Mouse (Mus musculus) CH12.LX (cell line): ENCODE results near the gene Cers5.

ENCODE experiments used
- BHLHE40 ChIP-seq: IDR thresholded peaks from 2 replicates; pipeline ENCODE4 v1.6.1; 2011; ENCODE audit warnings: mild to moderate bottlenecking, low read depth, low read length, improper control_type of control experiment
- CTCF ChIP-seq, 2 experiments: IDR thresholded peaks in 1 of 2; conservative IDR thresholded peaks in 1 of 2; 2 replicates each; pipeline ENCODE4 v1.5.1; 2011 to 2012; ENCODE audit warnings: low read depth in 2 of 2, low read length in 2 of 2, improper control_type of control experiment in 1 of 2, inconsistent platforms in 1 of 2, mild to moderate bottlenecking in 1 of 2, moderate library complexity in 1 of 2
- E2F4 ChIP-seq: IDR thresholded peaks from 2 replicates; pipeline ENCODE4 v1.6.1; 2011; ENCODE audit warnings: low read depth, low read length, improper control_type of control experiment; ENCODE audit not compliant: insufficient replicate concordance
- ETS1 ChIP-seq: conservative IDR thresholded peaks from 2 replicates; pipeline ENCODE4 v1.6.1; 2012; ENCODE audit warnings: low read depth, mild to moderate bottlenecking, inconsistent platforms, low read length, improper control_type of control experiment, moderate library complexity
- MAX ChIP-seq: IDR thresholded peaks from 2 replicates; pipeline ENCODE4 v1.6.1; 2011; ENCODE audit warnings: low read length, improper control_type of control experiment
- MYC ChIP-seq: IDR thresholded peaks from 2 replicates; pipeline ENCODE4 v1.6.1; 2011; ENCODE audit warnings: low read depth, mild to moderate bottlenecking, improper control_type of control experiment, low read length
- POLR2A ChIP-seq: IDR thresholded peaks from 2 replicates; pipeline ENCODE4 v1.6.1; 2011; ENCODE audit warnings: low read depth, mild to moderate bottlenecking, improper control_type of control experiment, low read length
- TBP ChIP-seq: conservative IDR thresholded peaks from 2 replicates; pipeline ENCODE4 v1.6.1; 2011; ENCODE audit warnings: low read depth, low read length, improper control_type of control experiment
- UBTF ChIP-seq: IDR thresholded peaks from 2 replicates; pipeline ENCODE4 v1.6.1; 2012; ENCODE audit warnings: low read depth, mild to moderate bottlenecking, inconsistent platforms, low read length, improper control_type of control experiment, moderate library complexity
- USF1 ChIP-seq: IDR thresholded peaks from 2 replicates; pipeline ENCODE4 v1.6.1; 2014; ENCODE audit warnings: low read depth, mild to moderate bottlenecking, inconsistent platforms, low read length, improper control_type of control experiment
- ZMIZ1 ChIP-seq: IDR thresholded peaks from 2 replicates; pipeline ENCODE4 v1.6.1; 2012; ENCODE audit warnings: low read depth, mild to moderate bottlenecking, inconsistent platforms, low read length, improper control_type of control experiment

DNA sequence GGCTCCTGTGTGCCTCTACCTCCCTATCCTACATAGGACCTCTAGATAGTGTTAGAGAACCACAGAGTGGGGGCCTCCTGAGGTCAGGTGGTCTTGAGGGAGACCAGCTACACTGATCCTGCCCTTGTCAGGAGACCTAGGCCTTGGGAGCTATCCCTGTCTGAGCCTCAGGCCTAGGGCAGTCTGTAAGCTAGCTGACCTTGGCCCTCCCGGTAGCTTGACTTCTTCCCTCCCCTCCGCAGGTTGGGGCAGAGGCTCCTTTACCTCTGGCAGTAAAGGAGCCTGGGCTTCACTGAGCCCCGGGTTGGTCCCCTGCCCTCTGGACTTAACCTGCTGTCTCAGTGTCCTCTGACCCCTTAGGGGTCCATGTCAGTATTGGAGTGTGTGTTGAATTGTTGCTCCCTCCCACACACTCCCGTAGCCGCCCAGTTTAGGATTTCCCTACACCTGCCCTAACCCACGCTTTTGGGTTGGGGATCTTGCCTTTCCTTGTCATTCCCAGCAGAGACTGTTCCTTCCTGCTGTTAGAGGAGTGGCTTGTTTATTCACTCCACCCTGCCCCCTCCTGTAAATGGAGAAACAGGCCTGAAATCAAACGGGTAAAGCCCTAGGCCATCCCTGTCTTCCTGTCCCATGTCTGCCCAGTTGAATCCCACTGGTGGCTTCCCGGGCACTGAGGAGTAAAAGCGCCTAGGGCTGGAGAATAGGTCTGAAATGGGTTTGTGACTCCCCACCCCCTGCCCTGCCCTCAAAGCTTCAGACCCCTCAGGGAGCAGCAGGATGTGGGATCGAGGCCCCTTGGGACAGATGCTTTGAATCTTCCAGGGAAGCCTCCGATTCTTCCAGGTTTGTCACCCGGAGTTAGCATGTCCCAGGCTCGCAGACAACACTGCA, 59.8 kb downstream of the Cers5 start:
- TF ChIP-seq MYC (no peak), USF1 (no peak), TBP (no peak), BHLHE40 (no peak), CTCF (conservative IDR thresholded peaks at IDR 0.05 in 1 of 2, IDR thresholded peaks at IDR 0.05 in 1 of 2; ENCODE audit: low read depth in 2 of 2, low read length in 2 of 2) (no peak), E2F4 (no peak), MAX (no peak), POLR2A (no peak), ETS1 (no peak), UBTF (no peak), ZMIZ1 (no peak)
